Mouse (Mus musculus) thymus, postnatal 36 days (tissue): ENCODE results near the gene Eapp.
"Not testable (repeated sequence)": the region's sequence is repeated elsewhere in the genome, so short reads cannot be mapped to it uniquely, and the experiment has no call there.

Source experiments
- DNase-seq, 2 experiments: peaks; one replicate each; pipeline ENCODE4 v3.0.0; 2022; ENCODE audit warnings: mixed read lengths in 2 of 2

Gene Eapp

GRCm38 (mm10) chr12:54695511-54696241 lies at the start of gene Eapp:
TSS of gene Eapp (minus strand) at chr12:54695897.
- DNase-seq, result peak; percentile 94 to 97

GRCm38 (mm10) chr12:54738661-54739243 lies 43.1 kb upstream of the Eapp start:
- DNase-seq, result peak; percentile 33 to 43

DNA sequence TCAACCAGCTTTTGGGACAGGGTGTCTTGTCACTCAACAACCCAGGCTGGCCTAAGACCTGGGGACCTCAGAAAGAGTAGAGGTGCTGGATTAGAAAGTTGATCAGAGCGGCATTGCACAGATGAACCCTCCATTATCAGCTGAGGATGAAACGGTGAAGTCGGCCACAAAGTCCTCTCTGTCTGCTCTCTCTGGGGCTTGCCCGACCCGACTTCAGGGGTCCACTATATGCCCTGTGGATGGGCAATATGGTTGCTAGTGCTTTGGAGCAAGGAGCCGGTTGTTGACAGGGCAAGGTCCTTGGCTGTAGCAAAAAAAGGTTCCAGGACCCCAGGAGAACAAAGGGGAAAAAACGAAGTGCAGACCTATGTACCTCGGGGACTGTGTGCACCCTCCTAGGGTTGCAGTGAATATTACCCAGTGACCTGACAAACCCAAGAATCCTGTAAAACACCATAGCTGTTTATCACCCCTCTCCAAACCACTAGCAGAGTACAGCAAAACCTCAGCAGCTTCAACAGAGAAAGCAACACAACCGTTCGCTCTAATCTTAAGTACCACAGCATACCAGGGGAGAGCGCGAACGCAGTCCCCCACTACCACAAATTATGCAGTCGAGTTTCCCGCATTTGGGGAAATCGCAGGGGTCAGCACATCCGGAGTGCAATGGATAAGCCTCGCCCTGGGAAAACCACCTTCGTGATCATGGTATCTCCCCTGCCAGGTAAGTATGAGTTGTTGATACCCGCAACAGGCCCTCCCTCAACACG lies 42.4 kb upstream of the Eapp start:
- DNase-seq, result not testable (repeated sequence)

DNA sequence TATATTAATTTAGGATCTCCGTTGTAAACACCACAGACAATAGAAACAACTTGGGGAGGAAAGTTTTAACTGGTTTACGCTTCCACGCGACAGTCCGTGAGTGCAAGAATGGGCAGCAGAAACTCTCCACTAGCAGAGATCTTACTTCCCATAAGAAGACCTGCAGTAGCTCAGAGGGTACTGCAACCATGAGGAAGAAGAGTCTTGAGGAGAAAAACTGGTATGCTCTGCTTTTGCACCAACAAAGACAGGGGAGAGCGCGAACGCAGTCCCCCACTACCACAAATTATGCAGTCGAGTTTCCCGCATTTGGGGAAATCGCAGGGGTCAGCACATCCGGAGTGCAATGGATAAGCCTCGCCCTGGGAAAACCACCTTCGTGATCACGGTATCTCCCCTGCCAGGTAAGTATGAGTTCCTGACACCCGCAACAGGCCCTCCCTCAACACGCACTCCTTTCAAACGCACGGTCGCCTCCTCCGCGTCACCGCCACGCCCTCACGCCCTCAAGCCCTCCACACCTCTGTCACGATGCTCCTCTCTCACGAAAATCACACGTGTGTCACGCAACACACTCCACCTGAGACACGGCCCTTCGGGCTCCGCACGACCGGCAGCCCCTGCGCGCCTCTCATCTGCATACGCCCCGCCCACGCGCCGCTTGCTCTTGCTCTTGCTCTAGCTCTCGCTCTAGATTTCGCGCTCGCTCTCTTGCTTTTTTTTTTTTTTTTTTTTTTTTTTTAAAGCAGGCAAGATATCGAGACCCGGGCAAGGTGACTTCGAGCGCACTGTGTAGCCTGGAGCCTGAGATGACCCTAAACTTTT lies 38.8 kb upstream of the Eapp start:
- peak; percentile 48 to 65 for DNase-seq

DNA sequence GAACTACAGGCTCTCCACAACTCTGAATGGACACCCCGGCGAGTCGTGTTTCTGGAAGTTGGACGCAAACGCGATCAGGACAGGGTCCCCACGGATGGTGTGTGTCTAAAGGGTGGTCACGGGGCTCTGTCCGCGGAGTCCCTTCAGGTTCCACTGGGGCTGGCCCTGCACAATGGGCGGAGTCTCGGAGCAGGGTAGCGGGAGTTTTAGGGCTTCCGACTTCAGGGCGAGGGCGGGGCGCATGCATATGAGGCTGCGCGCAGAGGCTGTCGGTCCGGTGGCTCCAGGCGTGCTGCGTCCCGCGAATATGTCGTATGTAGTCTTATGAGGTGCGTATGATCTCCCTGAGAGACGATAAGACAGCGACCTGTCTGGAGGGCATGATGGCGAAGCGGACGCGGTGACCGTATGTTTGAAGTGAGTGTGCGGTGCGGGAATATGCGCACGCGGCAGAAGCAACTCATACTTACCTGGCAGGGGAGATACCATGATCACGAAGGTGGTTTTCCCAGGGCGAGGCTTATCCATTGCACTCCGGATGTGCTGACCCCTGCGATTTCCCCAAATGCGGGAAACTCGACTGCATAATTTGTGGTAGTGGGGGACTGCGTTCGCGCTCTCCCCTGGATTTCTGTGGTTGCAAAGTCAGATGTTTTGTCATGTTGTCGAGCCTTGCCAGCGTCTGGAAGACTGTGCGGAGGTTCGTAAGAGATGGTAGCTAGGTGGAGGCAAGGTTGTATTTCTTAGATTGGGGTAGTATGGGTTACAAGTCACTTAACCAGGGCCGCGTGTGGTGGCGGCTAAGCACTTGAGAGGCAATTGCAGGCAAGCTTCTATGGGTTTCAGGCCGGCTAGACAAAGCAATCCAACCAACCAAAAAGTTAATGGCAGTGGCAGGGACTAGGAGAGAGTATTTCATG lies 33.7 kb upstream of the Eapp start:
- not testable (repeated sequence) for DNase-seq

- not testable (repeated sequence) for DNase-seq
Measured at GRCm38 (mm10) chr12:54718871-54719786, 23.4 kb upstream of the Eapp start.

GRCm38 (mm10) chr12:54717516-54717915 lies 21.8 kb upstream of the Eapp start:
- DNase-seq, result not testable (repeated sequence)

- DNase-seq, result peak; percentile 66 to 73
Measured at GRCm38 (mm10) chr12:54713822-54714626, 18.3 kb upstream of the Eapp start.

GRCm38 (mm10) chr12:54710494-54710879 lies 14.8 kb upstream of the Eapp start:
- DNase-seq, result peak; percentile 22 to 47

DNA sequence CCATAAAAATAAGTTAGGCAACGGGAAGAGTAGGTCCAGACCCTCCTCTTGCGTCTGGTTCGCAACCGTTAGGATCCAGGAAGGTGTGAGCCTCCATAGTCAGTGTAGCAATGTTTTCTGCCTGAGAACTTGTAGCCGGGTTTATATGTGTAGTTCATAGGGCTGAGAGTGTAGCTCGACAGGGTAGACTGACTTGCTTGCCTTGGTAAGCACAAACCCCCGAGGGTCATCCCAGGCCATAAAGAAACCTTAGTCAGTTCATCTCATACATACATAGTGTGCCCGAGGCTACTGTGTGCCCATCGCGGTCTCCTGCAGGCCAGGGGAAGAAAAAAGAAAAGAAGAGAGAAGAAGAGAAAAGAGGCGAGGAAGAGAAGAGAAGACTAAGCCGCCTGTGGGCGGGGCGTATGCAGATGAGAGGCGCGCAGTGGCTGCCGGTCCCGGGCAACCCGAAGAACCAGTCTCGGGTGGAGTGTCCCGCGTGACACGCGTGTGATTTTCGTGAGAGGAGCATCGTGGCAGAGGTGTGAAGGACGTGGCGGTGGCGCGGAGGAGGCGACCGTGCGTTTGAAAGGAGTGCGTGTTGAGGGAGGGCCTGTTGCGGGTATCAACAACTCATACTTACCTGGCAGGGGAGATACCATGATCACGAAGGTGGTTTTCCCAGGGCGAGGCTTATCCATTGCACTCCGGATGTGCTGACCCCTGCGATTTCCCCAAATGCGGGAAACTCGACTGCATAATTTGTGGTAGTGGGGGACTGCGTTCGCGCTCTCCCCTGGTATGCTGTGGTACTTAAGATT lies 14.2 kb upstream of the Eapp start:
- DNase-seq, result not testable (repeated sequence)

- DNase-seq, result no peak
Measured at GRCm38 (mm10) chr12:54699394-54699793, 3.7 kb upstream of the Eapp start.

DNA sequence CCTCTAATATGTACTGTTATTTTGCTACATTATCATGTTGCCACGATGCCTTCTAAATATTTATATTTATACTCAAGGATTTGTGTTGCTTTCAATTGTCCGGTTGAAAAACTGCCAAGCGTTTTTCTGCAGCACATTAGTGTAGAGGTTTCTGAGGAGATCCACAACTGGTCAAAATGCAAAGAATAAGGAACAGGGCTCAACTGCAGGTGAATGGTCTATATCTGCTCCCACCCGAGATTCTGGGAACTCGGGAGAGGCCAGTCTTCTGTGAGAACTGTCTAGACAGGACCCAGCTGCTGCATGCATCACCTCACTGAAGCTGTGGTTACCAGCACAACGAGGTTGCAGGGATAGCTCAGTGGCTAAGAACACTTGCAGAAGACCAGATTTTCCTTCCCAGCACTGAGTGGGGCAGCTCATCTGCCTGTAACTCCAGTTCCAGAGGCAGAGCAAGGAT lies 2.1 kb upstream of the Eapp start:
- DNase-seq, result no peak

DNA sequence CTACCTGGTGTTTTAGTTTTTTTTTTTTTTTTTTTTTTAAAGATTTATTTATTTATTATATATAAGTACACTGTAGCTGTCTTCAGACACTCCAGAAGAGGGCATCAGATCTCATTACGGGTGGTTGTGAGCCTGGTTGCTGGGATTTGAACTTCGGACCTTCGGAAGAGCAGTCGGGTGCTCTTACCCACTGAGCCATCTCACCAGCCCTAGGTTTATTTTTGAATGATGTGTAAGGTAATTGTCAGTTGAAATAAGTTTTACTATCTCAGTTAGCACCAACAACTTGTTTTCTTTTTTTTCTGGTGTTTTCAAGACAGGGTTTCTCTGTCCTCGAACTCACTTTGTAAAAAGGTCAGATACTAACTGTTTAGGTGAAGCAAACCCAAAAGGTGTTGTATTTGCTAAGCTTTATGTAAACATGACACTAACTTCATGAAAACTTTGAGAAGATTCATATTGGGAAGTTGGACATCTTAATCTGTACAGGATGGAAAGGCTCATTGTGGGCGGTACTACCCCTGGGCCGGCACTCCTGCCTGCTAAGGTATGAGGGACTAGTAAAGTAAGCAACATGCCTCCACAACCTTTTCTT lies 1.4 kb upstream of the Eapp start:
- DNase-seq, result peak in 1 of 2 experiments; percentile 48

DNA sequence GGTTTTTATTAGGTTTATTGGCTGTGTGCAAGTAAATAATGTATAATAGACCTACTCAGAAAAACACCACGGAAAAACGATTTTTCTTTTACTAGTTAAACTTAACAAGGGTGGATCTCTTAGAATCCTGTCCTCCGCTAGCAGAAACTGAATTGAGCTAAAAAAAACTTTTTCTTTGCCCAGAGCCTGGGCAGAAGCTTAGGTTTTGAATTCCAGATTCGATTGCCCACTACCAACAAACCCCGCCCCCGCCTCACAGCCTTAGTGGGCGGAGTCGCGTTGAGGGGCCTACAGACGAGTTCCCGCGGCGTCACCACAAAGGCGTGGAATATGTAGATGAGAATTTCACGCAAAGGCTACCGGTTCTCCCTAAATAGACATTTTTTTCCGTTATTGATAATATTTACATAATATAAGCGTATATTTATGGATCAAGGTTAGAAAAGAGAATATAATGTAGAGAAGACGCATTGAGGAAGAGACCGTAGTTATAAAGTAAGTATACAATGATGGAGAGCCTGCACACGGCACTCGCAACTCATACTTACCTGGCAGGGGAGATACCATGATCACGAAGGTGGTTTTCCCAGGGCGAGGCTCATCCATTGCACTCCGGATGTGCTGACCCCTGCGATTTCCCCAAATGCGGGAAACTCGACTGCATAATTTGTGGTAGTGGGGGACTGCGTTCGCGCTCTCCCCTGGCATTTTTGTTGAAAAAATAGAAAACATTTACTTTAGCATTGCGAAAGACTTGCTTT lies 725 bp upstream of the Eapp start:
- peak; percentile 93 to 95 for DNase-seq

DNA sequence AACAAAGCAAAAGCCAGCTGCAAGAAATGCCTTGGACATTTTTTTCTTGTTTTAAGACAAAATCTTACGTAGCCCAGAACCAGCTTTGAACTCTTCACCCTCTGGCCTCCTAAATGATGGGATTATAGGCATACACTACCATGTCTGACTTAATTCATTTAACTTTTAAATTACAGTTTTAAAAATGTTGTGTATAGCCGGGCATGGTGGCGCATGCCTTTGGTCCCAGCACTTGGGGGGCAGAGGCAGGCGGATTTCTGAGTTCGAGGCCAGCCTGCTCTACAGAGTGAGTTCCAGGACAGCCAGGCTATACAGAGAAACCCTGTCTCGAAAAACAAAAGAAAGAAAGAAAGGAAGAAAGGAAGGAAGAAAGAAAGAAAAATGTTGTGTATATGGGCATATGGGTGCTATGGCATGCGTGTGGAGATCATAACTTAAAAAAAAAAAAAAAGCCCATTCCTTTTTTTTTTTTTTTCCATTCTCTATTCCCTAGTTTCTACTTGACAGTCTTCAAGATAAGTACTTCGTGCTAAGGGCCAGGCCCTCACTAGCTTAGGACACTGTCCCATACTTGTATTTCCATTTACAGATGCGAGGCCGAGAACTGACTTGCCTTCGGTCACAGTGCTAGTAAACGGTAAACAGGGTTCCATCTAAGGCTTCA lies 718 bp downstream of the Eapp start:
- no peak for DNase-seq

DNA sequence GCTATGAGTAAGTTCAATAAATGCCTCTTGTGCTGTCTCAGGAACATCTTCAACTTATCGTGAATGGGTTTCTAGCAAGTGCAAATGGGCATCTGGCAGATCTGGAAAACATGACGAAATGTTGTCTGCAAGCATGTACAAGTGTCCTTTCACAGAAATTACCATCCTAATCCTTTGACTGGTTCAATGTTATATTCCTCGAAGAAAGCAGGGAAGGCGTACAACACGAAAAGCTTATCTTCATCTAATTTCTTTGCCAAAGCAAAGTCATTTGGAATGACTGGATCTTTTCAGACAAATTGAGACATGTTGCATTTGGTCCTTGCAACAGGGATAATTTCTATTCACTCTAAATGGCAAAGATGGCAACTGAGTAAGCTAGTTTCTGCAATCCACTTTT lies 6.6 kb downstream of the Eapp start:
- DNase-seq, result no peak

- DNase-seq, result no peak
Measured at GRCm38 (mm10) chr12:54683182-54683581, 12.5 kb downstream of the Eapp start.
